Comparison of ENCODE assay signal across 17 mouse cellular contexts in the genomic region with DNA sequence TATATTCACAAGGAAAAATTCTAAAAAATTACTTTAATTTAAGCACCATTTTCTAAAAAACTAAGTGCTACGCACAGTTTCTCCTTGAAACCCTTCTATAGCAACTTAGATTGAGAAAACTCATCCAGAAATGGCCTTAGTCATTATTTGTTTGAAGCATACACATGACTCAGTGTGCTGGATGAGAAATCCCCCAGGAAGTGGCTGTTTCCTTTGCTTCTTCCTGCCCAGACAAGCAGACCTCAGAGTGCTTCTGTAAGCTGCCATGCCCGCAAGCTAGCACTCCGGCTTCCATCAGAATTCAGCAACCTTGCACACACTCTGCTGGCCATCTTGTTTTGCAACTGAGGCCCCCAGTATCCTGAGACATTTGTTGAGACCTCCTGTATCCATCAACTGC.
DNase-seq lines count a peak whose midpoint lies in the region; ATAC-seq and TF ChIP-seq lines count a peak whose summit lies in the region.
"Had no signal": no experiment of that assay in that cellular context is flagged by ENCODE, and none has a peak within 500 bp of the region (broad histone marks: within the 10 kb centered on the region; RNA-seq: fewer than 3 reads in every experiment).

No protein-coding gene starts in this region.

- WGBS in thymus, adult 2 months = 24% methylated on average over 3 of the region's 3 CpGs

- H3K27ac ChIP-seq in thymus, adult 2 months (ENCODE audit: control insufficient read depth, insufficient read depth, low read length) = no peak overlapping the region
- H3K27ac ChIP-seq: embryonic facial prominence, embryonic 15.5 days; heart, embryonic 10.5 days; intestine, embryonic 15.5 days had no signal

- no peak for TF ChIP-seq CTCF in thymus, adult 2 months (IDR thresholded peaks at IDR 0.05; ENCODE audit: borderline replicate concordance, control insufficient read depth, extremely low read depth, insufficient read depth, low read length, poor library complexity)

- ATAC-seq in inflammation-experienced regulatory T-cells, adult 6 months = peak; percentile 94
- ATAC-seq: forebrain, embryonic 16.5 days; intestine, embryonic 15.5 days had no signal

- H3K27me3 ChIP-seq in thymus, adult 2 months (ENCODE audit: control insufficient read depth, insufficient read depth, low read length) = no peaks in the 10 kb centered on the region
- H3K27me3 ChIP-seq: embryonic facial prominence, embryonic 15.5 days; intestine, embryonic 15.5 days had no signal

- DNase-seq in adrenal gland, postnatal 14 days = peak; percentile 8
- no peak for DNase-seq in adrenal gland, adult 18-20 months (ENCODE audit: low spot score in 2 of 2)
- peak; percentile 4 for DNase-seq in urinary bladder, postnatal 25 days (ENCODE audit: low spot score)
- no peak for DNase-seq in urinary bladder, postnatal 10 days (ENCODE audit: low spot score)
- no peak for DNase-seq in spleen, postnatal 4 days (ENCODE audit: low spot score in 2 of 2)
- DNase-seq in spleen, postnatal 10 days (ENCODE audit: low spot score in 2 of 2) = no peak
- no peak for DNase-seq in thymus, adult 2 months
- DNase-seq: B cell, adult 2 months; cerebellum, postnatal 36 days; heart, postnatal 4 days; kidney, postnatal 25 days; left cerebral cortex, postnatal 4 days had no signal

- H3K36me3 ChIP-seq in thymus, adult 2 months (ENCODE audit: control insufficient read depth, insufficient read depth, low read length) = no peaks in the 10 kb centered on the region
- H3K36me3 ChIP-seq: embryonic facial prominence, embryonic 15.5 days; heart, embryonic 10.5 days; intestine, embryonic 15.5 days had no signal

- TF ChIP-seq POLR2A in thymus, adult 2 months (IDR thresholded peaks at IDR 0.05; ENCODE audit: control insufficient read depth, extremely low read depth, insufficient read depth, low read length, poor library complexity) = no peak

- H3K4me1 ChIP-seq in thymus, adult 2 months (replicated peaks; ENCODE audit: control insufficient read depth, insufficient read depth, low read length) = peaks cover 5% of the 10 kb centered on the region
- H3K4me1 ChIP-seq: heart, embryonic 10.5 days had no signal

- H3K4me3 ChIP-seq in thymus, adult 2 months (ENCODE audit: control insufficient read depth, insufficient read depth, low read length) = no peak overlapping the region
- H3K4me3 ChIP-seq: embryonic facial prominence, embryonic 15.5 days; heart, embryonic 10.5 days; intestine, embryonic 15.5 days had no signal

Comparison
In these comparisons a context has a peak if more than half of its experiments do, and no peak if none do; other contexts are left out.
1. DNase-seq: peak in adrenal gland, postnatal 14 days (single experiment) and urinary bladder, postnatal 25 days (single experiment); none in adrenal gland, adult 18-20 months (0 of 2), urinary bladder, postnatal 10 days (single experiment), spleen, postnatal 4 days (0 of 2), spleen, postnatal 10 days (0 of 2) and thymus, adult 2 months (single experiment).